Mouse (Mus musculus): ENCODE results near the gene Pcif1.
A peak's percentile ranks its signal among the peaks of the same experiment; 100 is the strongest.
"Not testable (repeated sequence)": the region's sequence is repeated elsewhere in the genome, so short reads cannot be mapped to it uniquely, and the experiment has no call there.

Gene Pcif1

GRCm38 (mm10) chr2:164866741-164867551 is 12.2 kb upstream of the Pcif1 start:
- no peak for DNase-seq (ENCODE audit: low spot score)

DNA sequence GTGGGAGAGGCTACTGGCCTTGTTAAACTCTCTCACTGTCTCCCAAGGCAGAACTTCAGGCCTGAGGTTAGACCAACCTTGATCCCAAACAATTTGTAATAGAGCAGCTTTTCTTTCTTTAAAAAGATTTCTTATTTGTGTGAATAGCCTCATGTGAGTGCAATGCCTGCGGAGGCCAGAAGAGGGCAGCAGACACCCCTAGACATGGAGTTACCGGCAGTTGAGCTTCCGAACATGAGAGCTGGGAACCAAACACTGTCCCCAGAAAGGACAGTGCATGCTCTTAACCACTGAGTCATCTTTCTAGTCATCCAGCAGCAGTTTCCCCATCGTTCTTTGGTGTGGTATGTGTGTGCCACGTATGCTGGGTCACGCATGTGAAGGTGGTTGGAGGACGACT is 11.5 kb upstream of the Pcif1 start:
- DNase-seq (ENCODE audit: low spot score), result no peak

DNA sequence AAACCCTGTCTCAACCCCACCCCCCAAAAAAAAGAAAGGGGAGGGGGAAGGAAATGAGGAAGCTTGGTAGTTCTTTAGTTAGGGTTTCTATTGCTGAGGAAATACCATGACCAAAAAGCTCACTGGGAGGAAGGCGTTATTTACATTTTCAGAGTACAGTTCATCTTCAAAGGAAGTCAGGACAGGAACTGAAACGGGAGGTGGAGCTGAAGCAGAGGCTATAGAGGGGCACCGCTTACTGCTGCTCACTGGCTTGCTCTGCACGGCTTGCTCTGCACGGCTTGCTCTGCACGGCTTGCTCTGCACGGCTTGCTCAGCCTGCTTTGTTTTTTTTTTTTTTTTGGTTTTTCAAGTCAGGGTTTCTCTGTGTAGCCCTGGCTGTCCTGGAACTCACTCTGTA is 10.6 kb upstream of the Pcif1 start:
- no peak for DNase-seq (ENCODE audit: low spot score)

- no peak for DNase-seq (ENCODE audit: low spot score)
Measured at GRCm38 (mm10) chr2:164871602-164872303, 7.4 kb upstream of the Pcif1 start.

DNA sequence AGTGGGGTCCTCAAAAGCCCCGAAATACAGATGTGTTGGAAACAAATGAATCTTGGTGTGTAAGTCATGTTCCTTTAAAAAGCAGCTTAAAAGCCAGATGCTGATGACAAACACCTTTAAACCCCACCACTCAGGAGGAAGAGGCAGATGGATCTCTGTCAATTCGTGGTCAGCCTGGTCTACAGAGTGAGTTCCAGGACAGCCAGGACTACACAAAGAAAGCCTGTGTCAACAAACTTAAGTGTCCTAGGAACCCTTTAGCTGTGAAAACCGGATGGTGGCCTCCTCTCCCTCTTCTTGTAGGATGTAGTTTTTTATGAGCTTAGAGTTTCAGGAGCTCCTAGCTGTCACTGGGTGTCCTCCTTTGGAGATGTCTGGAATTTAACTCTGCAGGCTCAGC is 5.5 kb upstream of the Pcif1 start:
- DNase-seq (ENCODE audit: low spot score), result no peak

DNA sequence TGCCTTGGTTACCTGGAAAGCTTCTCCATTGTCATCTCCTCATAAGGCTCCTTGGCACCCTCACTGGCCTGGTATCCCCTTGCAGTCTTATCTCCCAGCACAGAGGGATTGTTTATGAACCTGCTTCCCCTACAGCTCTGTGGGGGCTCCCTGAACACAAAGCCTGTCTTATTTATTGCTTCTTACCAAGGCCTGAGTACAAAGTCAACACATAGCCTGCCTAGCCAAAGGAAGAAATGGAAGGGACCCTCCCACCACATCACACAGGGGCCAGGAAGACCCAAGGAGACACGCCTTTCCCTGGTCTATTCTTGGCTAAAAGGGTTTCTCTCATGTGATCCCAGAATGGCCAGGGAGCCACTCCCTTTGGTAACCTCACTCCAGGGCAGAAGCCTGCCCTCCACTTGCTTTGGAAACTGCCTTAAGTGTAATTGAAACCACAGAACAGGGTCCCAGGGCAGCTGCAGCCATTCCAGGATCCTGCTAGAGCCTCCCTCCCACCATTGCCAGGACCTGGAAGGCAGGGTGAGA is 4.8 kb upstream of the Pcif1 start:
- no peak for DNase-seq (ENCODE audit: low spot score)

DNA sequence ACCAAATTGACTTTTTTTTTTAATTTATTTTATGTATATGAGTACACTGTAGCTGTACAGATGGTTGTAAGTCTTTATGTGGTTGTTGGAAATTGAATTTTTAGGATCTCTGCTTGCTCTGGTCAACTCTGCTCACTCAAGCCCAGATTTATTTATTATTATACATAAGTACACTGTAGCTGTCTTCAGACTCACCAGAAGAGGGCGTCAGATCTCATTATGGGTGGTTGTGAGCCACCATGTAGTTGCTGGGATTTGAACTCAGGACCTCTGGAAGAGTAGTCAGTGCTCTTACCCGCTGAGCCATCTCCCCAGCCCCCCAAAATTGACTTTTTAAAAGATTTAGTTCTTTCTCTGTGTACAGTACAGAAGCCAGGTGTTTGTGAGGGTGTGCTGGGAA is 3.5 kb upstream of the Pcif1 start:
- DNase-seq (ENCODE audit: low spot score), result not testable (repeated sequence)

GRCm38 (mm10) chr2:164877376-164878215 is 1.5 kb upstream of the Pcif1 start:
- DNase-seq (ENCODE audit: low spot score), result not testable (repeated sequence)

DNA sequence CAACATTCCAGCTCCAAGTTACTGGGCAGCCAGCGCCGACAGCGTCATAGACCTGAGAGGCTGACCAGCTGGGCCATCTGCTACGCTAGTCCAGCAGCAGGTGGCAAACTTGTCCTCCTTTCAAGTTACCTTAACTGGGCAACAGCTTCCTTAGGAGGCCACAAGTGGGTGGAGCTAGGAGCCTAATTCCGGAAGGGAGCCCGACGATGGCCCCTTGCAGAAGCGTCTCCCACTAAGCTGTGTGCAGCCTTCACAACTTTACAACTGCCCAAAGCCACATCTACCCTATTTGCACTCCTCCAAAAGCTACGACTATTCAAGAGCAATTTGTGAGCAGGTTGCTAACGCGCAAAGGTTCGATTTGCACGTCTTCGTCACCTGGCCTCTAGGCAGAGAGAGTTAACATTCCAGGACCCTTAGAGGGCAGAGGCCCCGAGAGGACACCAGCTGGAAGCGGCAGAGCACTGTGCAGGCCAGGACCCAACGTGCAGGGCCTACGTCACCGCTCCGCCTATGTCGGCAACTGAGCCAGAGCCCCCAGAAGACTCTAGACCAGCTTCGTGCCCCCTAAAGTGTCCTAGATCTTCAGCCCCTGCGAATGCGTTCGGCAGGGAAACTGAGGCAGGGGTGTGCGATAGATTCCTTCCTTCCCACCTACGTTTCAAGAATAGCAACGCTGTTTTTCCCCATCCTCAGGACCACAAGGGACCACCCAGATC is 436 bp upstream of the Pcif1 start:
- peak; percentile 43 for DNase-seq (ENCODE audit: low spot score)

DNA sequence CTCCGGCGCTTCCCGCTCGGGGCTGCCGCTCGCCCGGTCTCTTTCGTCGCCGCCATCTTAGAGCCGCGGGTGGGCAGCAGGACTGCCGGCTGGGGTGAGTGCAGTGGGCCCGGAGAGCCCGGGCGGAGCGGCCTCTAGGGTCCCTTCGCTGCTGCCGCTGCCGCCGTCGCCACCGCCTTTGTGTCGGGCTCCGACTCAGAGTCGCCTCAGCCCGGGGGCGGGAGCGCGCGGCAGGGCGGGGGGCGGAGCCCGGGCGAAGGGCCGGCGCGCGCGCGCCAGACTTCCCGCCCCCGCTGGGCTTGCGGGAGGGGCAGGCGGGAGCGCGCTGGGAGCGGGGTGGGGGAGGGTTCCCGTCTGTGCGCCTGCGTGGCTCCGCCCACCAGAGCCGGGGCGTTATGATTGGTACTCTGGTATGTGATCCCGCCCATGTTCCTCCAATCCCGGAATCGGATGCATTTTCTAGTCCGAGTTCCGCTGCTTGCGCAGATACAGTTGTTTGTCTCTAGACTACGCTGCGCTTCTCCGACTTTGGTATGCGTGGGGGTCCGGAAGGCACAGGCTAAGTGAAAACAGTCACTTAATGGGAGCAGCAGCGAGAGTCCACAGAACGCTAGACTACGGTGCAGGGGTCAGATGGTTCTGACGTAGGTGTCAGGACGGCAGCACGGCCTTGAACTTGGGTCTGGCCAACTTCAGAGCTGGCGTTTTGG is 619 bp downstream of the Pcif1 start:
- peak; percentile 89 for DNase-seq (ENCODE audit: low spot score)

- DNase-seq (ENCODE audit: low spot score), result no peak
Measured at GRCm38 (mm10) chr2:164882619-164883018, 3.5 kb downstream of the Pcif1 start.

- DNase-seq (ENCODE audit: low spot score), result peak; percentile 62
Measured at GRCm38 (mm10) chr2:164885788-164886187, 6.7 kb downstream of the Pcif1 start.

DNA sequence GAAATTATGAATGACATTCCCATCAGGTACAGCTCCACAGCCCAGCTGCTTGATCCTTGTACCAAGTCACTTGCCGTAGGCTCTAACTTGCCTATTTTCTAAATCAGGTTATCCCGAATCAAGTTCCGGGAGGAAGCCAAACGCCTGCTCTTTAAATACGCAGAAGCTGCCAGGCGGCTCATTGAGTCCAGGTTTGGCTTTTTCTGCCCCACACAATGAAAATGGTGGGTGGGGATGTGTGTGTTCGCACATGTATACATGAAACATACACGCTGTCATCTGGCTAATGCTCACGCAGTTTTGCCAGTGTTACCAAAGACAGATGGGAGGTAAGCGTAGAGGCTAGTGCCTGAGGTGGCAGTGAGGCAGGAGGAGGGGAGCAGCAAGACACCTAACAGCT is 7.5 kb downstream of the Pcif1 start:
- DNase-seq (ENCODE audit: low spot score), result no peak

GRCm38 (mm10) chr2:164888996-164889395 is 9.9 kb downstream of the Pcif1 start:
- no peak for DNase-seq (ENCODE audit: low spot score)

GRCm38 (mm10) chr2:164889960-164890359 is 10.9 kb downstream of the Pcif1 start:
- DNase-seq (ENCODE audit: low spot score), result no peak

DNA sequence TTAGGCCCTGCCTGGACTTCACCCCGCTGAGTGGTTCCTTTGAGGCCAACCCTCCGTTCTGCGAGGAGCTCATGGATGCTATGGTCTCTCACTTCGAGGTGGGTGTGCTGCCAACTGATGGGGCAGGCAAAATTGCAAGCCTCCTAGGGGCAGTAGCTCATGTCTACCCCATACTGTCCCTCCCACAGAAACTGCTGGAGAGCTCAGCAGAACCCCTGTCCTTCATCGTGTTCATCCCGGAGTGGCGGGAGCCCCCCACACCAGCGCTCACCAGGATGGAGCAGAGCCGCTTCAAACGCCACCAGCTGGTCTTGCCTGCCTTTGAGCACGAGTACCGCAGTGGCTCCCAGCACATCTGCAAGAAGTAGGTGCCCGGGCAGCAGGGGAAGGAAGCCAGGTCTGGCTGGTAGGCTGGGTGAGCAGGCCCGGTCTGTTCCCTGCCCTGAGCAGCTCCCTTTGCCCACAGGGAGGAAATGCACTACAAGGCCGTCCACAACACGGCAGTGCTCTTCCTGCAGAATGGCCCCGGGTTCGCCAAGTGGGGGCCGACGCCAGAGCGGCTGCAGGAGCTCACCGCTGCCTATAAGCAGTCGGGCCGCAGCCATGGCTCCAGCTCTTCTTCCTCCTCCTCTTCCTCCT is 11.4 kb downstream of the Pcif1 start:
- DNase-seq (ENCODE audit: low spot score), result no peak

- no peak for DNase-seq (ENCODE audit: low spot score)
Measured at GRCm38 (mm10) chr2:164891056-164891834, 12.1 kb downstream of the Pcif1 start.

DNA sequence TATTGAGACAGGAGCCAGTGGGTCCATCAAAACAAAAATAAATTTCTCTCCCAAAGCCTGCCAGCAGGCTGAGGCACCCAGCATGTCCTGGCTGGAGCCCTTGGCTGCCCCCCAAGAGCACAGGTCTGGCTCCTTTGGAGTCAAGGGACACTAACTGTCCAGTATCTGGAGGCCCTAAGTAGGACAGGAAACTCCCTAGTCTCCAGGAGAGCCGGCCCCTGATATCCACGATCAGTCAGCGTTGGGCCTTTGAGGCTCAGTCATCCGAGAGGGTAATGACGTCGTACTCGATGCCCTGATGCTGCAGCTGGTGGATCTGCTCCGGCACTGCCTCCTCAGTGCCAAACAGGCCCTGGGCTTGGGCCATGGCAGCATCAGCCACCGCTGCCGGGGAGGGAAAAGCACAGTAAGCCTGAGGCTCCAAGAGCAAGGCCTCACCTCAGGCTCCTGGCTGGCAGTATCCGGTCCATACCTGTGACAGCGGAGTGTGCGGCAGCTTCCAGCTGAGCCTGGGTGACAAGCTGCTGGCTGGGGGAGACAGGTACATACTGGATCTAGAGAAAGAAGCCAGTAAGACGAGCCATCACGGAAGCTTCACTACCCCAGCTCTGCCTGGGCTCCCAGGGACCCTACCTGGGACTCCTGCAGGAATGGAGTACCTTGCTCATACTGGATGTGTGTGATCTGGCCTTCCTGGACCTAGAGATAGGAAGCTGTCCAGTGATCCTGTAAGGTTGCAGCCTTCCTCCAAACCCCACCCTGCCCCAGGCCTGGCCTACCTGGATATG is 13.0 kb downstream of the Pcif1 start:
- no peak for DNase-seq (ENCODE audit: low spot score)

GRCm38 (mm10) chr2:164892696-164893216 is 13.7 kb downstream of the Pcif1 start:
- DNase-seq (ENCODE audit: low spot score), result no peak
